Comparison of ENCODE assay signal across 8 mouse cellular contexts in genomic region chr5:117115836-117116366, GRCm38 (mm10). TPM values are rescaled to one million over a fixed set of nuclear protein-coding genes. Genes with fewer than 3 reads are reported as not detected.
DNase-seq lines count a peak whose midpoint lies in the region; ATAC-seq and TF ChIP-seq lines count a peak whose summit lies in the region.

Gene Suds3, minus strand, starts transcription at chr5:117116113.

- peak; percentile 94 for TF ChIP-seq CTCF in midbrain, postnatal 0 days (IDR thresholded peaks at IDR 0.05)

- peak within 1 kb of the TSS; percentile 84 for H3K9ac ChIP-seq in embryonic facial prominence, embryonic 14.5 days (ENCODE audit: low read depth, low read length)
- peak within 1 kb of the TSS; percentile 81 for H3K9ac ChIP-seq in limb, embryonic 14.5 days (ENCODE audit: low read depth, low read length, severe bottlenecking)
- H3K9ac ChIP-seq in midbrain, postnatal 0 days (replicated peaks; ENCODE audit: low read length, poor library complexity, severe bottlenecking) = peak within 1 kb of the TSS; percentile 91

- peak within 1 kb of the TSS; percentile 89 for H3K4me3 ChIP-seq in embryonic facial prominence, embryonic 14.5 days (ENCODE audit: low read depth, low read length)
- peak within 1 kb of the TSS; percentile 94 for H3K4me3 ChIP-seq in limb, embryonic 14.5 days (replicated peaks; ENCODE audit: low read length)
- H3K4me3 ChIP-seq in midbrain, postnatal 0 days (ENCODE audit: low read depth, low read length) = peak within 1 kb of the TSS; percentile 96

- H3K4me2 ChIP-seq in embryonic facial prominence, embryonic 14.5 days (ENCODE audit: low read depth, low read length) = peak within 1 kb of the TSS; percentile 92
- peak within 1 kb of the TSS; percentile 93 for H3K4me2 ChIP-seq in limb, embryonic 14.5 days (replicated peaks; ENCODE audit: low read depth, low read length, severe bottlenecking)
- peak within 1 kb of the TSS; percentile 95 for H3K4me2 ChIP-seq in midbrain, postnatal 0 days (ENCODE audit: low read depth, low read length, poor library complexity, severe bottlenecking)

- ATAC-seq in embryonic facial prominence, embryonic 14.5 days (ENCODE audit: low read depth) = peak; percentile 76
- ATAC-seq in limb, embryonic 14.5 days (ENCODE audit: low FRiP score, low read depth) = peak; percentile 78
- peak; percentile 80 for ATAC-seq in midbrain, postnatal 0 days (ENCODE audit: low FRiP score)

- peak; percentile 81 for DNase-seq in 3134 (ENCODE audit: extremely low read depth, insufficient read length, low spot score)
- peak; percentile 98 for DNase-seq in adrenal gland, postnatal 4 days (ENCODE audit: low spot score in 2 of 2)
- peak; percentile 88 for DNase-seq in embryonic facial prominence, embryonic 14.5 days (ENCODE audit: low spot score)
- DNase-seq in heart, adult 8-10 months (ENCODE audit: low spot score) = peak; percentile 98
- DNase-seq in kidney, adult 9 months = peak; percentile 98
- DNase-seq in limb, embryonic 14.5 days (ENCODE audit: low spot score) = peak; percentile 82
- peak; percentile 90 for DNase-seq in midbrain, postnatal 0 days (ENCODE audit: low spot score)
- DNase-seq in spleen, postnatal 14 days (ENCODE audit: low spot score in 2 of 2) = peak; percentile 96 to 98

- WGBS in embryonic facial prominence, embryonic 14.5 days = 1% methylated on average over 19 of the region's 59 CpGs
- 3% methylated on average over 38 of the region's 59 CpGs for WGBS in limb, embryonic 14.5 days
- under 1% methylated on average over 57 of the region's 59 CpGs for WGBS in midbrain, postnatal 0 days

- TF ChIP-seq POLR2A in limb, embryonic 14.5 days (IDR thresholded peaks at IDR 0.05; ENCODE audit: borderline replicate concordance, extremely low read depth, insufficient read depth, insufficient read length) = no peak

- H3K27me3 ChIP-seq in embryonic facial prominence, embryonic 14.5 days (replicated peaks; ENCODE audit: control insufficient read depth, insufficient read depth, low read length) = 0 out of 2 replicates have a peak, but pooled peaks cover 3% of the 10 kb centered on the region
- peaks cover 6% of the 10 kb centered on the region; the same call in 1 of the 2 replicates for H3K27me3 ChIP-seq in limb, embryonic 14.5 days (ENCODE audit: control insufficient read depth, insufficient read depth, low read length)
- 0 out of 2 replicates have a peak, but pooled peaks cover 1% of the 10 kb centered on the region for H3K27me3 ChIP-seq in midbrain, postnatal 0 days (ENCODE audit: insufficient read depth, low read length)

- H3K9me3 ChIP-seq in embryonic facial prominence, embryonic 14.5 days (ENCODE audit: control insufficient read depth, low read length) = no peaks in the 10 kb centered on the region
- no peaks in the 10 kb centered on the region for H3K9me3 ChIP-seq in limb, embryonic 14.5 days (ENCODE audit: control insufficient read depth, low read length)
- no peaks in the 10 kb centered on the region for H3K9me3 ChIP-seq in midbrain, postnatal 0 days (ENCODE audit: low read length)

- peaks cover 6% of the 10 kb centered on the region for H3K4me1 ChIP-seq in embryonic facial prominence, embryonic 14.5 days (ENCODE audit: control insufficient read depth, insufficient read depth, low read length)
- H3K4me1 ChIP-seq in limb, embryonic 14.5 days (ENCODE audit: control insufficient read depth, insufficient read depth, low read length) = peaks cover 5% of the 10 kb centered on the region; the same call in 1 of the 2 replicates
- peaks cover 4% of the 10 kb centered on the region; the same call in 1 of the 2 replicates for H3K4me1 ChIP-seq in midbrain, postnatal 0 days (ENCODE audit: insufficient read depth, low read length)

- H3K27ac ChIP-seq in embryonic facial prominence, embryonic 14.5 days (replicated peaks; ENCODE audit: low read depth, low read length) = peak within 1 kb of the TSS; percentile 79
- peak within 1 kb of the TSS; percentile 83 for H3K27ac ChIP-seq in limb, embryonic 14.5 days (replicated peaks; ENCODE audit: low read depth, low read length)
- peak within 1 kb of the TSS; percentile 87 for H3K27ac ChIP-seq in midbrain, postnatal 0 days (ENCODE audit: low read depth, low read length)

- H3K36me3 ChIP-seq in embryonic facial prominence, embryonic 14.5 days (ENCODE audit: control insufficient read depth, insufficient read depth, low read length) = peaks cover 26% of the 10 kb centered on the region
- H3K36me3 ChIP-seq in limb, embryonic 14.5 days (ENCODE audit: control insufficient read depth, insufficient read depth, low read length) = peaks cover 23% of the 10 kb centered on the region; the same call in 1 of the 2 replicates
- H3K36me3 ChIP-seq in midbrain, postnatal 0 days (ENCODE audit: insufficient read depth, low read length) = peaks cover 16% of the 10 kb centered on the region; the same call in 1 of the 2 replicates

RNA-seq across cellular contexts. Expression of gene Suds3, which starts in this region (rescaled TPM):
- total RNA-seq in adrenal gland, postnatal 4 days (2021) = 100 to 1,000 TPM in 1 of 2 experiments, 10 to 100 TPM in 1; 97.0 to 108 TPM
- polyA plus RNA-seq in embryonic facial prominence, embryonic 14.5 days (2014; fragmentation: Nextera tagmentation; extraction: Ambion mirVana) = 39.5 and 40.2 TPM in 2 replicates
- 100 to 1,000 TPM in 1 of 4 experiments, 10 to 100 TPM in 3; 75.9 to 101 (median 94.1) TPM for total RNA-seq in heart, adult 8-10 months (2022)
- polyA plus RNA-seq in limb, embryonic 14.5 days (2012; rRNA removed) = 74.7 and 91.8 TPM in 2 replicates
- polyA plus RNA-seq in limb, embryonic 14.5 days (2014; fragmentation: Nextera tagmentation; extraction: Ambion mirVana) = 43.8 and 46.3 TPM in 2 replicates
- 91.5 and 95.0 TPM in 2 replicates for total RNA-seq in midbrain, postnatal 0 days (2014; rRNA removed)
- 63.9 and 70.9 TPM in 2 replicates for polyA plus RNA-seq in midbrain, postnatal 0 days (2015; fragmentation: Nextera tagmentation; extraction: Ambion mirVana)

Comparison
In these comparisons a context has a peak if more than half of its experiments do, and no peak if none do; other contexts are left out.
1. Peak in every context shown above with its lines: DNase-seq, ATAC-seq, H3K4me3 ChIP-seq and H3K27ac ChIP-seq.